Mouse (Mus musculus) G1E (cell line): ENCODE results near the gene Unkl.
A peak's percentile ranks its signal among the peaks of the same experiment; 100 is the strongest.

Experiments
- CTCF ChIP-seq: IDR thresholded peaks from 2 replicates; pipeline ENCODE4 v1.5.1; 2012; ENCODE audit warnings: low read depth, low read length, inconsistent platforms, mixed read lengths
- GATA1 ChIP-seq: IDR thresholded peaks from 2 replicates; pipeline ENCODE4 v1.6.1; 2012; ENCODE audit warnings: borderline replicate concordance, low read length, inconsistent platforms, mixed read lengths
- POLR2AphosphoS5 ChIP-seq: IDR thresholded peaks from 2 replicates; pipeline ENCODE4 v1.6.1; 2012; ENCODE audit warnings: low read depth, low read length, inconsistent platforms; ENCODE audit not compliant: insufficient replicate concordance
- TAL1 ChIP-seq: conservative IDR thresholded peaks from 2 replicates; pipeline ENCODE4 v1.6.1; 2012; ENCODE audit warnings: low read depth, low read length, inconsistent platforms, mixed read lengths

- TF ChIP-seq CTCF (no peak), TAL1 (no peak), GATA1 (no peak), POLR2AphosphoS5 (0 out of 2 replicates have a peak, but pooled peaks have one; percentile 15)
Measured at GRCm38 (mm10) chr17:25184129-25184691, 4.0 kb upstream of the Unkl start, which contains the start of gene BC003965.
